Mouse (Mus musculus): Measurements from ENCODE around the gene Banp.

DNA sequence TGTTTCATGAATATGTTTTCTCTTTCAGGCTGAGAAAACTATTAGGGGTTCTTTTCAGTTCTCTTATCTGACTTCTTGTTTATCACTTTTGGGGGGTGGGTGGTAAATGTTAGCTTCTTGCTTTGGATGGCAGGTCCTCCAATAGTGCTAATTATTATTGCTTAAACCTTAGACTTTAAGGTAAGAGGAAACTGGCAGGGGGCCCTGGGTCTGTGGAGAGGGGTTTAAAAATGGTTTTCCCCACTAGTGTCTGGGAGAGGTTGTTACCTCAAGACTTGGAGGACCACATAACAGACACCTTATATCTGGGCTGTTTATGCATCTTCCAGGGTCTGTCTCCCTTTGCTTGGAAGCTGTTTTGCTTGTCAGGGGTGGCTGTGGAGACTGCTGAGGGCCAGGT lies 2.6 kb downstream of the Banp start:
- no peak for TF ChIP-seq CTCF (IDR thresholded peaks at IDR 0.05)
- TF ChIP-seq POLR2A (IDR thresholded peaks at IDR 0.05; ENCODE audit: insufficient read depth, low read depth, low read length) = no peak
- no peak for TF ChIP-seq EP300 (IDR thresholded peaks at IDR 0.05; ENCODE audit: insufficient read depth, low read depth, low read length)
